Comparison of ENCODE assay signal across 8 mouse cellular contexts in the genomic region with DNA sequence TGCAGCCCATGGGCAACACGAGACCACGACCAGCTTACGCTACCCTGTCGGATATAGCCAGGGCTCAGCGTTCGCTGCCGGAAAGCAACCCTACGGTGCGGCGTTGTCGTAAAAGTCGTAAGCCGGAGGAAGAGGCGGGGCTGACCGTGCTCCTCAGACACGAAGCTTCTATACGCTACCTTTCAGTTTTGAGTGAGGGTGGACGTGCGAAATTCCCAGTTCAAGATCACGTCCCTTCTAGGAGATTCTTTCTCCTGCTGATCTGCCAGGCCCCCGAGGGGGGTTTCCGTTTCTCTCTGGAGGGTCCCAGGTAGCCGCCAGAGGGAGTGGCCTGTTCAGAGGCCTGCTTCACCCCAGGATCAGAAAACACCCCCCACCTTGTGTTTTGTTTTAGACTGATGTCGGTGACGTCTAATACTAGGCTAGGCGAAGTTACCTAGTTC. TPM values are rescaled to one million over a fixed set of nuclear protein-coding genes. Genes with fewer than 3 reads are reported as not detected.
DNase-seq lines count a peak whose midpoint lies in the region; ATAC-seq lines count a peak whose summit lies in the region.

Gene Hax1, minus strand, starts transcription at position 169 of the 443 bp plus-strand sequence.

- peak; percentile 90 to 91 for DNase-seq in adrenal gland, adult 18-20 months (ENCODE audit: low spot score in 2 of 2)
- DNase-seq in embryo, embryonic 11 days = peak; percentile 97
- peak; percentile 88 for DNase-seq in gastrocnemius, postnatal 25 days
- peak; percentile 95 for DNase-seq in intestine, embryonic 14.5 days (ENCODE audit: low spot score)
- peak; percentile 97 for DNase-seq in left cerebral cortex, postnatal 14 days (ENCODE audit: low spot score in 2 of 2)
- peak; percentile 97 for DNase-seq in mesoderm, embryonic 11.5 days (ENCODE audit: low read depth, low spot score)
- peak; percentile 91 to 92 for DNase-seq in right cerebral cortex, postnatal 36 days (ENCODE audit: low spot score in 2 of 2)
- DNase-seq in yolk sac, embryonic 10.5 days (ENCODE audit: low spot score) = peak; percentile 95

- peak within 1 kb of the TSS; percentile 87 for H3K27ac ChIP-seq in intestine, embryonic 14.5 days (ENCODE audit: low read depth)

- peak within 1 kb of the TSS; percentile 92 for H3K4me2 ChIP-seq in intestine, embryonic 14.5 days (ENCODE audit: low read length)

- peak; percentile 88 for ATAC-seq in intestine, embryonic 14.5 days (replicated peaks; ENCODE audit: low FRiP score, low TSS enrichment, low read depth)

- intact Hi-C loops in left cerebral cortex, postnatal 14 days (cut with DNase I) = loop anchor here (5.0 kb wide), 1 partner anchor 36 kb away; the partner anchor contains the start of gene Atp8b2

- no peaks in the 10 kb centered on the region for H3K27me3 ChIP-seq in intestine, embryonic 14.5 days (replicated peaks; ENCODE audit: control insufficient read depth, insufficient read depth, low read length)

- H3K4me1 ChIP-seq in intestine, embryonic 14.5 days (replicated peaks; ENCODE audit: control insufficient read depth, insufficient read depth, low read length) = peaks cover 8% of the 10 kb centered on the region

- peak within 1 kb of the TSS; percentile 83 for H3K9ac ChIP-seq in intestine, embryonic 14.5 days (ENCODE audit: low read length)

- WGBS in intestine, embryonic 14.5 days = under 1% methylated on average over 26 of the region's 26 CpGs

- H3K36me3 ChIP-seq in intestine, embryonic 14.5 days (ENCODE audit: control insufficient read depth, insufficient read depth, low read length) = peaks cover 63% of the 10 kb centered on the region

- no peaks in the 10 kb centered on the region for H3K9me3 ChIP-seq in intestine, embryonic 14.5 days (ENCODE audit: control insufficient read depth, low read length)

- peak within 1 kb of the TSS; percentile 56 for H3K4me3 ChIP-seq in intestine, embryonic 14.5 days (ENCODE audit: low read depth, low read length)

RNA-seq across cellular contexts. Expression of gene Hax1, which starts in this region (rescaled TPM):
- total RNA-seq in adrenal gland, adult 18-20 months (2021) = 100 to 1,000 TPM; 150 to 153 TPM
- 10 to 100 TPM; 44.7 to 54.8 TPM for total RNA-seq in gastrocnemius, postnatal 25 days (2021)
- 121 and 126 TPM in 2 replicates for polyA plus RNA-seq in intestine, embryonic 14.5 days (2014; fragmentation: Nextera tagmentation; extraction: Ambion mirVana)
- 10 to 100 TPM; 70.6 to 76.7 TPM for total RNA-seq in left cerebral cortex, postnatal 14 days (2021)

Comparison
In these comparisons a context has a peak if more than half of its experiments do, and no peak if none do; other contexts are left out.
1. Peak in every context shown above with its lines: DNase-seq, ATAC-seq, H3K4me3 ChIP-seq and H3K27ac ChIP-seq.